Mouse (Mus musculus) embryonic facial prominence, embryonic 13.5 days (tissue): ENCODE measurements around the gene Mpped2. TPM values are rescaled to one million over a fixed set of nuclear protein-coding genes. Genes with fewer than 3 reads are reported as not detected.

Experiments used
- ATAC-seq: fragments of 200-750 bp; cut with Nextera tagmentation; 2 replicates; pipeline ENCODE4 v1.8.0; 2017; ENCODE audit warnings: low read depth; ENCODE audit not compliant: insufficient number of reproducible peaks, insufficient read depth, low FRiP score, low TSS enrichment
- H3K27ac ChIP-seq: fragments of 300-500 bp; sonication (generic); 2 replicates; pipeline ENCODE4 v1.5.1; 2015; ENCODE audit warnings: moderate library complexity, mild to moderate bottlenecking, inconsistent platforms
- H3K27me3 ChIP-seq: fragments of 300-500 bp; sonication (generic); 2 replicates; pipeline ENCODE4 v1.6.1; 2015; ENCODE audit warnings: mild to moderate bottlenecking, inconsistent platforms
- H3K36me3 ChIP-seq: fragments of 300-500 bp; sonication (generic); 2 replicates; pipeline ENCODE4 v1.6.1; 2015; ENCODE audit warnings: mild to moderate bottlenecking, inconsistent platforms
- H3K4me1 ChIP-seq: fragments of 300-500 bp; sonication (generic); 2 replicates; pipeline ENCODE4 v1.6.1; 2015; ENCODE audit warnings: inconsistent platforms
- H3K4me2 ChIP-seq: fragments of 300-500 bp; sonication (generic); 2 replicates; pipeline ENCODE4 v1.6.1; 2015; ENCODE audit warnings: moderate library complexity, mild to moderate bottlenecking, inconsistent platforms
- H3K4me3 ChIP-seq: fragments of 300-500 bp; sonication (generic); 2 replicates; pipeline ENCODE4 v1.5.1; 2015; ENCODE audit warnings: mild to moderate bottlenecking, inconsistent platforms
- H3K9ac ChIP-seq: fragments of 300-500 bp; sonication (generic); 2 replicates; pipeline ENCODE4 v1.6.1; 2015; ENCODE audit warnings: mild to moderate bottlenecking, inconsistent platforms
- H3K9me3 ChIP-seq: fragments of 300-500 bp; sonication (generic); 2 replicates; pipeline ENCODE4 v1.6.1; 2016; ENCODE audit warnings: inconsistent platforms
- WGBS: fragments of 180-500 bp; shearing (Covaris S2); methylation state at CpG from one replicate; pipeline ENCODE4 v1.1.7; 2015; ENCODE audit warnings: mixed read lengths; 5-methylcytosine and 5-hydroxymethylcytosine counted together
- polyA plus RNA-seq: library from polyadenylated mRNA; unstranded; fragments of >200 nt; fragmentation: Nextera tagmentation; extraction: Ambion mirVana; gene quantifications from 2 replicates; pipeline ENCODE4 v1.2.1, GENCODE M21; 2015

Mpped2 gene
- polyA plus RNA-seq, 1 experiment from 2014 or later: 115 TPM

- Histone ChIP-seq H3K4me3 (no peak overlapping the region), H3K27me3 (no peaks in the 10 kb centered on the region), H3K4me2 (no peak overlapping the region), H3K27ac (no peak overlapping the region), H3K36me3 (no peaks in the 10 kb centered on the region), H3K4me1 (peaks cover 20% of the 10 kb centered on the region), H3K9me3 (no peaks in the 10 kb centered on the region), H3K9ac (no peak overlapping the region)
- no peak for ATAC-seq
- WGBS: 52% methylated on average over 6 of the region's 6 CpGs
Observed at GRCm38 (mm10) chr2:106821883-106822282, 128.8 kb downstream of the Mpped2 start.

DNA sequence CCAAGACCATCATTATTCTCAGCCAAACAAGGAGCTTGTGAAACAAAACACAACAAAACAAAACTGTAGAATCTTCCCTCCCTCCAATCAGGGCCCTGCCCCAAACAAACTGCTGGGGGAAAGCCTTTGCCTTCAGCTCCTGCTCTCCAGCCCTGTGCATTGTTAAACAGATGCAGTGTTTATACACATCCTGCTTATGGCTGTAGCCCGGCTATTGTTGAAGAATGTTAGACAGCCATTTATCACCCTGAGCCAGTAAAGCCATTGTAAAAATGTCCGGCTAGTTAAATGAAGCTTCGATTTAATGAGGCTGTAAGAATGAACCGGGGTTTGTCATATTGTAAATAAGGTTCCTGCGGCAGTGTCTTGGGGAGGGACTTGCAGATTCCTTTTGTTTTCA, 129.5 kb downstream of the Mpped2 start:
- H3K9ac ChIP-seq: no peak overlapping the region
- 34% methylated on average over 5 of the region's 5 CpGs for WGBS
- no peak overlapping the region for H3K4me3 ChIP-seq
- no peaks in the 10 kb centered on the region for H3K36me3 ChIP-seq
- H3K9me3 ChIP-seq: no peaks in the 10 kb centered on the region
- ATAC-seq: no peak
- H3K27me3 ChIP-seq: no peaks in the 10 kb centered on the region
- peaks cover 20% of the 10 kb centered on the region for H3K4me1 ChIP-seq
- no peak overlapping the region for H3K27ac ChIP-seq
- no peak overlapping the region for H3K4me2 ChIP-seq

DNA sequence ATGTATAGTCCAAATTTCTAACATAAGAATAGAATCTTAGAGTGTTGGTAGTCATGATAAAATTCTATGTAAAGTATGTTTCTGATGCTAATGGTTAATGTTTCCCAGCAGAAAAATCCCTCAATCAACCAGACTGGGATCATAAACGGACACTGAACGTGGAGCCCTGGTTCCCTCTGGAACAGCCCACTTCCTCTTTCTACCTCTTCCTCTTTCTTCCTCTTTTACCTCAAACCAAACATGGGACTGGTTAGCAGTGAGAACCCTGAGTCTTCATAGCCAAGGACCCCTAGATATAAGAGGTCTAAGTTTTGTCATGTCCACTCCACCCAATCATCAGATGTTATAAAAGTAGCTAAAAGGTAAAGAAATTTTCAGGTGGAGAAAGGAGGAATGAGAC, 132.4 kb downstream of the Mpped2 start:
- Histone ChIP-seq H3K9ac (no peak overlapping the region), H3K4me3 (no peak overlapping the region), H3K4me1 (peaks cover 37% of the 10 kb centered on the region), H3K36me3 (no peaks in the 10 kb centered on the region), H3K27me3 (no peaks in the 10 kb centered on the region), H3K9me3 (no peaks in the 10 kb centered on the region), H3K27ac (no peak overlapping the region), H3K4me2 (no peak overlapping the region)
- whole genome bisulfite sequencing: 73% methylated on average over 2 of the region's 2 CpGs
- no peak for ATAC-seq

DNA sequence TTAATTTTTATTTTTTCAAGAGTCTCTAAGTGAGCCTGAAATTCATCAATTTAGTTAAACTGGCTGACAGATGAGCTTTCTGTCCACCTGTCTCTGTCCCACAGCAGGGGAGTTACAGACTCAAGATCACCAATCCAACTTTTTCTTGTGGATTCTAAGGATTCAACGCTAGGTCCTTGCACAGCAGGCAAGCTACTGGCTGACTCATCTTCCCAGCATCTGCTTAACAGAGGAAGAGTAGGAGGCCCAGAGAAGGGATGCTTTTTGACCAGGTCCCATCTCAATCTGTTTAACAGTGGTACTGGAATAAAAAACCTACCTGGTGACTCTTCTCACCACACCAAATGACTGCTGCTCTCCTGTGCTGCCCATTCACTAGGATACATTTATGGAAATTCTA, 133.0 kb downstream of the Mpped2 start:
- Histone ChIP-seq H3K36me3 (no peaks in the 10 kb centered on the region), H3K4me3 (no peak overlapping the region), H3K9me3 (no peaks in the 10 kb centered on the region), H3K27me3 (no peaks in the 10 kb centered on the region), H3K27ac (no peak overlapping the region), H3K4me2 (no peak overlapping the region), H3K9ac (no peak overlapping the region), H3K4me1 (peaks cover 37% of the 10 kb centered on the region)
- no peak for ATAC-seq
- 97% methylated on average over 1 of the region's 1 CpGs for WGBS

DNA sequence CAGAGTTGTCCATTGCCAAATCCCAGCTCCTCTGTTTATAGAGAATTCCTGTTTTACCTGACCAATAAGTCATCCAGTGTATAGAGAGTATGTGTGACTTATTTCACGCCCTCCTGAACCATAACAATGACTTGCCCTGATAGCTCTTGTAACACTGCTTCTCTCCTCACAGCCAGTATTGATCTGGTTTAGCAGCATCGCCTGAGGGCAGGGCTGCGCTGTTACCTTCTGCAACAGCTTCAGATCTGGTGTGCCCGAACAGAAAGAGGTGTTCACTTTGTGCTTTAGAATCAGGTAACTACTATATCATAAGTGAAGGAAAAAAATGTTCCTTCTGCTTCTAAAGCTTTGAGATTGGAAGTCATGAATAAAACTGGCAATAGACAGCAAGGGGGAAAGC, 133.7 kb downstream of the Mpped2 start:
- Histone ChIP-seq H3K27me3 (no peaks in the 10 kb centered on the region), H3K4me1 (peaks cover 32% of the 10 kb centered on the region)
- WGBS: 70% methylated on average over 4 of the region's 4 CpGs

GRCm38 (mm10) chr2:106828573-106829310, 135.7 kb downstream of the Mpped2 start:
- no peak overlapping the region for H3K9ac ChIP-seq
- ATAC-seq: no peak
- WGBS: 44% methylated on average over 12 of the region's 12 CpGs
- H3K27ac ChIP-seq: 0 out of 2 replicates have a peak overlapping the region, but pooled peaks have one; percentile 39
- no peak overlapping the region for H3K4me3 ChIP-seq
- no peak overlapping the region for H3K4me2 ChIP-seq
- H3K4me1 ChIP-seq: peaks cover 29% of the 10 kb centered on the region
- no peaks in the 10 kb centered on the region for H3K27me3 ChIP-seq
- H3K9me3 ChIP-seq: no peaks in the 10 kb centered on the region
- H3K36me3 ChIP-seq: no peaks in the 10 kb centered on the region

More for the DNA sequence above, 133.7 kb downstream of the Mpped2 start:
- H3K27ac ChIP-seq: no peak overlapping the region
- H3K9me3 ChIP-seq: no peaks in the 10 kb centered on the region
- no peak overlapping the region for H3K4me3 ChIP-seq
- no peak for ATAC-seq
- H3K9ac ChIP-seq: no peak overlapping the region
- H3K4me2 ChIP-seq: no peak overlapping the region
- no peaks in the 10 kb centered on the region for H3K36me3 ChIP-seq

- no peak overlapping the region for H3K4me3 ChIP-seq
- 0 out of 2 replicates have a peak overlapping the region, but pooled peaks have one; percentile 3 for H3K4me2 ChIP-seq
- H3K36me3 ChIP-seq: no peaks in the 10 kb centered on the region
- H3K27ac ChIP-seq: 0 out of 2 replicates have a peak overlapping the region, but pooled peaks have one; percentile 39
- no peak overlapping the region for H3K9ac ChIP-seq
- no peak for ATAC-seq
- no peaks in the 10 kb centered on the region for H3K9me3 ChIP-seq
- WGBS: 48% methylated on average over 4 of the region's 4 CpGs
- no peaks in the 10 kb centered on the region for H3K27me3 ChIP-seq
- peaks cover 29% of the 10 kb centered on the region for H3K4me1 ChIP-seq
Observed at GRCm38 (mm10) chr2:106829420-106829819, 136.4 kb downstream of the Mpped2 start.

- no peaks in the 10 kb centered on the region for H3K36me3 ChIP-seq
- H3K9me3 ChIP-seq: no peaks in the 10 kb centered on the region
- 30% methylated on average over 2 of the region's 2 CpGs for whole genome bisulfite sequencing
- no peak overlapping the region for H3K4me3 ChIP-seq
- H3K9ac ChIP-seq: no peak overlapping the region
- H3K4me1 ChIP-seq: peaks cover 57% of the 10 kb centered on the region
- H3K4me2 ChIP-seq: no peak overlapping the region
- no peak for ATAC-seq
- no peaks in the 10 kb centered on the region for H3K27me3 ChIP-seq
- H3K27ac ChIP-seq: no peak overlapping the region
Observed at GRCm38 (mm10) chr2:106832577-106832976, 139.5 kb downstream of the Mpped2 start.

- H3K27ac ChIP-seq: no peak overlapping the region
- H3K36me3 ChIP-seq: no peaks in the 10 kb centered on the region
- no peaks in the 10 kb centered on the region for H3K9me3 ChIP-seq
- H3K4me3 ChIP-seq: no peak overlapping the region
- 49% methylated on average over 5 of the region's 5 CpGs for WGBS
- H3K27me3 ChIP-seq: no peaks in the 10 kb centered on the region
- H3K4me2 ChIP-seq: no peak overlapping the region
- ATAC-seq: no peak
- no peak overlapping the region for H3K9ac ChIP-seq
- peaks cover 64% of the 10 kb centered on the region for H3K4me1 ChIP-seq
Observed at GRCm38 (mm10) chr2:106833212-106833611, 140.1 kb downstream of the Mpped2 start.

- 32% methylated on average over 8 of the region's 8 CpGs for WGBS
- no peak for ATAC-seq
- H3K9me3 ChIP-seq: no peaks in the 10 kb centered on the region
- H3K4me1 ChIP-seq: peaks cover 51% of the 10 kb centered on the region
- H3K9ac ChIP-seq: no peak overlapping the region
- H3K27me3 ChIP-seq: no peaks in the 10 kb centered on the region
- no peak overlapping the region for H3K4me2 ChIP-seq
- H3K27ac ChIP-seq: no peak overlapping the region
- no peaks in the 10 kb centered on the region for H3K36me3 ChIP-seq
- no peak overlapping the region for H3K4me3 ChIP-seq
Observed at GRCm38 (mm10) chr2:106835321-106835720, 142.3 kb downstream of the Mpped2 start.

DNA sequence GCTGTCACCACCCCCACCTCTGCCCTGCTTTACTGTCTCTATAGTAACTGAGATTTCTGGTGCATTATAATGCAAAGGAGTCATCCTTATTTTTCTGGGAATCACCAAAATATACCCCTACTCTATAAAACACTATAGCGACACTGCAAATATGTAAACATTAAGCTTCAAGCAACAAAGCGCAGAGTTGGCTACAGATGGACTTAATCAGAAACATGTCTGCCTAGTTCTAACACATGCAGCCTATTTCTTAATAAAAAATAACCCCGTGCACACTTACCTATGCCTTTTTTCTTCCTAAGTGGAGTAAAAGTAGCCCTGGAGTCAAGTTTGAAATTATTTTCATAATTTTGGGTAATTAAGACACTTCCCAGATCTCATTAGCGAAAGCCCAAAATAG, 144.2 kb downstream of the Mpped2 start:
- H3K4me1 ChIP-seq: peaks cover 45% of the 10 kb centered on the region
- H3K27ac ChIP-seq: 0 out of 2 replicates have a peak overlapping the region, but pooled peaks have one; percentile 5

GRCm38 (mm10) chr2:106844147-106844546, 151.1 kb downstream of the Mpped2 start:
- Histone ChIP-seq H3K4me1 (peaks cover 26% of the 10 kb centered on the region), H3K27ac (peak overlapping the region; percentile 49; the same call in 1 of the 2 replicates), H3K27me3 (no peaks in the 10 kb centered on the region), H3K9ac (no peak overlapping the region), H3K4me3 (no peak overlapping the region), H3K4me2 (no peak overlapping the region), H3K36me3 (no peaks in the 10 kb centered on the region), H3K9me3 (no peaks in the 10 kb centered on the region)
- 66% methylated on average over 9 of the region's 9 CpGs for WGBS
- no peak; the same call in 1 of the 2 replicates for ATAC-seq

More for the DNA sequence above, 144.2 kb downstream of the Mpped2 start:
- ATAC-seq: no peak
- 32% methylated on average over 4 of the region's 4 CpGs for WGBS
- H3K4me2 ChIP-seq: no peak overlapping the region
- H3K9me3 ChIP-seq: no peaks in the 10 kb centered on the region
- H3K36me3 ChIP-seq: no peaks in the 10 kb centered on the region
- no peak overlapping the region for H3K4me3 ChIP-seq
- H3K9ac ChIP-seq: no peak overlapping the region
- no peaks in the 10 kb centered on the region for H3K27me3 ChIP-seq
